Mouse (Mus musculus) embryonic facial prominence, embryonic 15.5 days (tissue): Measurements from ENCODE around the gene Sgpl1. TPM values are rescaled to one million over a fixed set of nuclear protein-coding genes. Genes with fewer than 3 reads are reported as not detected.
"Not testable (repeated sequence)": the region's sequence is repeated elsewhere in the genome, so short reads cannot be mapped to it uniquely, and the experiment has no call there.

Experiments used
- ATAC-seq: fragments of 200-750 bp; cut with Nextera tagmentation; 2 replicates; pipeline ENCODE4 v1.8.0; 2017; ENCODE audit warnings: low read depth, moderate TSS enrichment; ENCODE audit not compliant: insufficient number of reproducible peaks, low FRiP score, low TSS enrichment
- H3K27ac ChIP-seq: fragments of 300-500 bp; sonication (generic); replicated peaks from 2 replicates; pipeline ENCODE4 v1.5.1; 2015; ENCODE audit warnings: mild to moderate bottlenecking, inconsistent platforms
- H3K27me3 ChIP-seq: fragments of 300-500 bp; sonication (generic); 2 replicates; pipeline ENCODE4 v1.6.1; 2015; ENCODE audit warnings: inconsistent platforms
- H3K36me3 ChIP-seq: fragments of 300-500 bp; sonication (generic); 2 replicates; pipeline ENCODE4 v1.6.1; 2015; ENCODE audit warnings: mild to moderate bottlenecking, inconsistent platforms
- H3K4me1 ChIP-seq: fragments of 300-500 bp; sonication (generic); 2 replicates; pipeline ENCODE4 v1.6.1; 2015; ENCODE audit warnings: inconsistent platforms
- H3K4me2 ChIP-seq: fragments of 300-500 bp; sonication (generic); replicated peaks from 2 replicates; pipeline ENCODE4 v1.6.1; 2015; ENCODE audit warnings: mild to moderate bottlenecking, inconsistent platforms
- H3K4me3 ChIP-seq: fragments of 300-500 bp; sonication (generic); replicated peaks from 2 replicates; pipeline ENCODE4 v1.5.1; 2015; ENCODE audit warnings: mild to moderate bottlenecking, inconsistent platforms
- H3K9ac ChIP-seq: fragments of 300-500 bp; sonication (generic); 2 replicates; pipeline ENCODE4 v1.6.1; 2015; ENCODE audit warnings: inconsistent platforms
- H3K9me3 ChIP-seq: fragments of 300-500 bp; sonication (generic); replicated peaks from 2 replicates; pipeline ENCODE4 v1.6.1; 2016; ENCODE audit warnings: inconsistent platforms
- WGBS: fragments of 180-500 bp; shearing (Covaris S2); methylation state at CpG from one replicate; pipeline ENCODE4 v1.1.7; 2015; 5-methylcytosine and 5-hydroxymethylcytosine counted together
- polyA plus RNA-seq: library from polyadenylated mRNA; unstranded; fragments of >200 nt; fragmentation: Nextera tagmentation; extraction: Ambion mirVana; gene quantifications from 2 replicates; pipeline ENCODE4 v1.2.1, GENCODE M21; 2015

Gene Sgpl1
- polyA plus RNA-seq, 1 experiment from 2014 or later, result 66.7 TPM

DNA sequence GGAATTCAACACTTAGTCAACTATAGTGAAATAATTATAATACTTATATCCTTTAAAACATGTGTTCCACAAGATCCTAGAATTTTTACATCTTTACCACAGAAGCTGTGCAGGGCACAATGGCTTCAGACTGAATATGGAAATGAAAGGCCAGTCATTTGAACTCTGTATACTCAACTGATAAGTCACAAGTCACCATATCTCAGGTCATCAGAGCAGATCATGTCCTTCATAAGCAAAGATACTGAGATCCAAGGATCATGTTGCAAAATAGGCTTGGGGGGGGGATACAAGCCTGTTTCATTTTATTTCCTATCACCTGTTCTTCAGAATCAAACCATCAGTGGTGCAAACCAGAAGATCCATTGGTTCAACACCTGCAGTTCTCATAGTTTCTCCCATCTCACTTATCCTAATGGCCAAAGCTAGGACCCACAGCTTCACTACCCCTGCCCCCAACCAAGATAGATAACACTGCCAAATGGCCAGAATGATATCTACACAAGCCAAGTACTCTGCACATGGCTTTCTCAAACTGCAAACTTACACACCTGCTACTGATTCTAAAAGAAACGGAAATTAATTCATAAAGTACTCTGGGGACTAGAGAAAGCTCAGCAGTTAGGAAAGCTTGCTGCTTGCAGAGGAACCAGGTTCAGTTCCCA, 18.7 kb downstream of the Sgpl1 start:
- Histone ChIP-seq H3K4me1 (no peaks in the 10 kb centered on the region), H3K36me3 (peaks cover 7% of the 10 kb centered on the region; the same call in 1 of the 2 replicates), H3K9me3 (no peaks in the 10 kb centered on the region), H3K4me2 (no peak overlapping the region), H3K9ac (no peak overlapping the region), H3K27me3 (no peaks in the 10 kb centered on the region), H3K4me3 (no peak overlapping the region), H3K27ac (no peak overlapping the region)
- no peak for ATAC-seq
- 91% methylated on average over 1 of the region's 1 CpGs for WGBS

DNA sequence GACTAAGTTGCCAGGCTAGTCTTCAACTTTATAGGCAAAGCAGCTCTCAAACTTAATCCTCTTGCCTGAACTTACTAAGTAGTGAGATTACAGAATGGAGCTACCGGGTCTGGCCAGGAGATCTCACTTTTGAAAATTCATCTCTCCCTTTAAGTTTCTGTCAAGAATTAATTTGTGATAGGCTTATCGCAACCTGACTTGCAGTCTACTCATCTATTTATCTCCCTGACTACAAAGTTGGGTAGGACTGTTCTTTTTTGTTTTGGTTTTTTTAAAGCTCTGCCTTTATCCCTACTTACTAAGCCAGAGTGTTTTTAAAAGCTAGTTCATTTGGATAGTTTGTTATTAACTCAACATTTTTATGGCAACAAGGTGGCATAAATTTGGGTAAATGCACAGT, 23.0 kb downstream of the Sgpl1 start:
- Histone ChIP-seq H3K27me3 (no peaks in the 10 kb centered on the region), H3K9me3 (no peaks in the 10 kb centered on the region), H3K4me2 (no peak overlapping the region), H3K27ac (no peak overlapping the region), H3K4me3 (no peak overlapping the region), H3K4me1 (no peaks in the 10 kb centered on the region), H3K9ac (no peak overlapping the region), H3K36me3 (peaks cover 28% of the 10 kb centered on the region)
- WGBS, result 88% methylated on average over 2 of the region's 2 CpGs
- ATAC-seq, result no peak

DNA sequence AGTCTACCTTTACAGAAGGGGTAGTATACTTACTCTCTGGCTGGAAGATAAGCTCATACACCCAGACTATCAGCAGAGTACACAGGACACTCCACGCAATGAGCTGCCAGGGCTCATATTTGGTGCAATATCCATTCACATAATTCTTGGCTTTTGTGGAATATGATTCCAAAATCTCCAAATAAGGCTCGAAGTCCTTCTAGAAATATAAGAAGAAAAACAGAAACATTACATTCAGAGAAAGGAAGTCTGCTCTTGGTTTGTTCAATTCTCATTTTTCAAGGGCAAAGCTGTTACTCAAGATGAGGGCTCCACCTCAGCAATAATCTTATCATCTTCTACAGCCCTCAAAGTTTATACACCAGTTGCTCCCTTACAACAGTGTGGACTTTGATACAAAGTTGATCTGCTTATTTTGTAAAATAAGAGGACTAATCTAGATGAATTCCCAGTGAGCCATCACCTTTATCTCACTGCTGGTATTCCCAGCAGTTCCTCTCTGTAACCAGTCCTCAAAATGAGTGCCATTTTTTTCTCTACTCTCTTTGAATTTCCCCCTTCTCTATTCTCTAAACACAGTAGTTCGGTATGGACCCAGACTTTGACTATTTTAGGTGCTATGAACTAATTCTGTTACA, 24.1 kb downstream of the Sgpl1 start:
- Histone ChIP-seq H3K9me3 (no peaks in the 10 kb centered on the region), H3K27ac (no peak overlapping the region), H3K4me3 (no peak overlapping the region), H3K36me3 (peaks cover 28% of the 10 kb centered on the region), H3K9ac (no peak overlapping the region), H3K4me2 (no peak overlapping the region), H3K4me1 (no peaks in the 10 kb centered on the region), H3K27me3 (no peaks in the 10 kb centered on the region)
- WGBS, result 84% methylated on average over 3 of the region's 3 CpGs
- no peak for ATAC-seq

DNA sequence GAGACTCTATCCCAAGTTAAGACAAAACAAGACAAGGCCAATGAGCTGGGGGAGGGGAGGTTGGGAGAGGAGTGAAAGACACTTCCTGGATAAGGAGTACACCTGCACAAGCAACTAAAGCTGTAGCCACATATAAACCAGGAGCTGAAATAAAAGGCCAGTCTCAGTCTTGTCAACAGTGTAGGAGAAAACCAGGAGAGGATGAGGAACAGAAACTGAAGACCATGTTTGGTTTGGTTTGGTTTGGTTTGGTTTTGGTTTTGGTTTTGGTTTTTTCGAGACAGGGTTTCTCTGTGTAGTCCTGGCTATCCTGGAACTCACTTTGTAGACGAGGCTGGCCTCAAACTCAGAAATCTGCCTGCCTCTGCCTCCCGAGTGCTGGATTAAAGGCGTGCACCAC, 25.8 kb downstream of the Sgpl1 start:
- H3K27me3 ChIP-seq, H3K4me2 ChIP-seq, H3K4me1 ChIP-seq, H3K9me3 ChIP-seq, H3K4me3 ChIP-seq, H3K27ac ChIP-seq, H3K9ac ChIP-seq, ATAC-seq: not testable (repeated sequence)
- WGBS, result 84% methylated on average over 4 of the region's 4 CpGs
- peaks cover 26% of the 10 kb centered on the region for H3K36me3 ChIP-seq

DNA sequence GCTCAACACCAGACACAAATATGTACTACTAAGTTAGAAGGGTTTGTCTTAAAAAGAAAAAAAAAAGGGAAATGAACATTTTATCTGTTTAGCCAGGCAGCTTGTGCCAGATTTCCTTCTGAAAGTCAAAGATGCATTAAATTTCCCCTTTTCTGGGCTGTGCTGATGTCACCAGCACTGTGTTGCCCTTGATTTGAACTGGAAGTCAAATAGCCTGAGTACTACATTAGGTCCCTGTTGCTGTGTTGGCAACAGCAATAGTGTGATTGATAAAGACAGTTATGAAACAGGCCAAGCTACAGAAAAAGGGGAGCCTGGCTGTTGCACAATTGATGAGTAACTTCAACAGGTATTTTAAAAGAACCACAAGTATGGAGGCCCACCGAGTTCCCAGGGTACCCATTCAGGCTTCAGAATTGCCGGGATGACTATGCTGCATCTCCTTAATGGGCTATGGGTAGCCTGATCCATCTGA, 33.2 kb downstream of the Sgpl1 start:
- whole genome bisulfite sequencing, result 95% methylated on average over 2 of the region's 2 CpGs
- no peak overlapping the region for H3K9ac ChIP-seq
- no peaks in the 10 kb centered on the region for H3K27me3 ChIP-seq
- no peak overlapping the region for H3K4me2 ChIP-seq
- H3K36me3 ChIP-seq, result peaks cover 45% of the 10 kb centered on the region
- no peak overlapping the region for H3K27ac ChIP-seq
- H3K9me3 ChIP-seq, result no peaks in the 10 kb centered on the region
- ATAC-seq, result no peak
- no peaks in the 10 kb centered on the region for H3K4me1 ChIP-seq
- H3K4me3 ChIP-seq, result no peak overlapping the region

DNA sequence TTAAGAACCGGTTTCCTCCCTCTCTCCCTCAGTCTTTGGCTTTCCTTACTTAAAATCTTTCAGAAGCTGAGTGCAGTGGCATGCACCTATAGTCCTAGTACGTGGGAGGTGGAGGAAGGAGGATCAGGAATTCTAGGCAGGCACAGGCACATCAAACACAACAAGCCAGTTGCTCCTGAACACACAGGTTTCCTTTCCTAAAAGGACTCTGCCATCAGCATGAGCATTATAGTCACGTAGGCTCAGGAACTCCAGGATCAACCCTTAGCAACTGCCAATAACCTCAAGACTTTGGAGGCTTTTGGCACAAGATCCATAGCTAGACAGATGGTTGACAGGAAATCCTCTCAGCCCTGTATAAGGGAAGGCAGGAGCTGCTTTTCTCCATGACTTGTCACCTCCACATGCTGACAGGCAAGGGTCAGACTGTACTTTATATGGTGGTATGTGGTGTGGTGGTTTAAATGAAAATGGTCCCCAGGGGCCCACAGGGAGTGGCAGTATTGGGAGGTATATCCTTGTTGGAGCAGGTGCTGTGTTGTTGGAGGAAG, 43.9 kb downstream of the Sgpl1 start:
- Histone ChIP-seq H3K27me3 (no peaks in the 10 kb centered on the region), H3K9ac (no peak overlapping the region), H3K4me3 (no peak overlapping the region), H3K36me3 (peaks cover 88% of the 10 kb centered on the region), H3K27ac (no peak overlapping the region), H3K4me2 (no peak overlapping the region), H3K4me1 (no peaks in the 10 kb centered on the region), H3K9me3 (no peaks in the 10 kb centered on the region)
- 86% methylated on average over 3 of the region's 3 CpGs for WGBS
- no peak for ATAC-seq

DNA sequence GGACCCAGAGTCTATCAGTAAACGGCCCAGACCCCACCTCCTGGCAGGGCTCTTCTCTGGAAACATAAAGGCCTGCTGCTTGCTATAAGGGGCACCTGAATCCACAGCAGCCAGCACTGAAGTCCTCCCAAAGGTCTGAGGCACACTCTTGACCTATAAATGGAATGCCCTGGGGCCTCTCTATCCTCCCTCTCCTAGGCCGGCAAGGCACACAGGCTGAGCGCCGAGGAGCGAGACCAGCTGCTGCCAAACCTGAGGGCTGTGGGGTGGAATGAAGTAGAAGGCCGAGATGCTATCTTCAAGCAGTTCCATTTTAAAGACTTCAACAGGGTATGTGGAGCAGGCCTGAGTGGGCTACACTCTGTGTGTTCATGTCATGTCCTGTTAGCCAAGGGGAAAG, 55.6 kb downstream of the Sgpl1 start:
- Histone ChIP-seq H3K4me3 (no peak overlapping the region), H3K4me1 (peaks cover 8% of the 10 kb centered on the region), H3K9me3 (no peaks in the 10 kb centered on the region), H3K36me3 (no peaks in the 10 kb centered on the region), H3K4me2 (no peak overlapping the region), H3K27ac (no peak overlapping the region), H3K27me3 (no peaks in the 10 kb centered on the region), H3K9ac (no peak overlapping the region)
- ATAC-seq, result no peak
- 49% methylated on average over 6 of the region's 6 CpGs for WGBS

DNA sequence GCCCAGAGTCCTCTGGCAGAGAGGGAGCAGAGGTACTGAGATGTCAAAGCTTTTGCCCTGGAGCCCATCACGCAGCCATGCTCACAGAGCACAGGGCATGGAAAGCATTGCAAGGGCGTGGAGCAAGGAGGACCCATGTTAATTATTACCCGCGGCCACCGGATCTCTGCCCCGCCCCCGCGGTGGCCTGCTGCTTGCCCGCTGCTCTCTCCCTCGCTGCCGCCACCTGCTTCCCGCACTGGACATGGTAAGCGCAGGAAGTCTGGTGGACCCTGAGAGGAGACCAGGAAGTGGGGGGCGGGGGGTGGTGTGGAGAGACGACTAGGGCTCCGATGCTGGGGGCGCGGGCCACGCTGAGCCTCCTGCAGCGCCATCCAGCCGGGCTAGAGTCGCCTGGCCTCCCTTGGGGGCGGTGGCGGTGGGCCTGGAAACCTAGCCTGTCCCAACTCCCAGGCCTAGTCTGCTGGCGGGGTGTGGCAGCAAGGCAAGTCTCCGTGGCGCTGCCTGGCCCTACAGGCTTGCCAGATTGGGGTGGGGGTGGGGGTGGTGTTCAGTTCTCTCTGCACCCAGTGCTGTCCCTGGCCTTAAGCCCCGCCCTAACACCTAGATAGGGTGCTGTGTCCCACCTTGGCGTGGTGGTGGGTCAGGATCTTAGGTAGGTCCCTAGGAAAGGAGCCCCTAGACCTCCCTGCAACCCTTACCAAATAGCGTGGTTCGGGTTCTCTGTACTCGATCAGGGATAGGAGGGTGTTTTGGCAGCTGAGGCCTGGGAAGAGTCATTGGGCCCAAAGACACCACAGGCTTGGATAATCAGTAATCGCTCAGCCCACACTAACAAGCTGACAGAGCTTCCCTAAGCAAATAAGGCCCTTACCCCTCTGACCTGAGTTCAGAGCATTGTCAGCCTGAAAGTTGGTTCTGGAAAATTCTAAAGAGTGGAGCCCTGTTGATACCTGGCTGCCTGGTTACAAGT, 58.0 kb downstream of the Sgpl1 start, which contains the start of gene Pcbd1:
TSS of gene Pcbd1 (plus strand) at position 162 of the 973 bp plus-strand sequence.
- Histone ChIP-seq H3K9ac (0 out of 2 replicates have a peak within 1 kb of the TSS, but pooled peaks have one; percentile 21), H3K27me3 (no peaks in the 10 kb centered on the region), H3K27ac (no peak within 1 kb of the TSS), H3K4me2 (peak within 1 kb of the TSS; percentile 72), H3K36me3 (no peaks in the 10 kb centered on the region), H3K4me3 (peak within 1 kb of the TSS; percentile 39), H3K9me3 (no peaks in the 10 kb centered on the region), H3K4me1 (peaks cover 8% of the 10 kb centered on the region)
- ATAC-seq, result peak; percentile 43; the same call in 1 of the 2 replicates
- WGBS, result 11% methylated on average over 32 of the region's 33 CpGs

DNA sequence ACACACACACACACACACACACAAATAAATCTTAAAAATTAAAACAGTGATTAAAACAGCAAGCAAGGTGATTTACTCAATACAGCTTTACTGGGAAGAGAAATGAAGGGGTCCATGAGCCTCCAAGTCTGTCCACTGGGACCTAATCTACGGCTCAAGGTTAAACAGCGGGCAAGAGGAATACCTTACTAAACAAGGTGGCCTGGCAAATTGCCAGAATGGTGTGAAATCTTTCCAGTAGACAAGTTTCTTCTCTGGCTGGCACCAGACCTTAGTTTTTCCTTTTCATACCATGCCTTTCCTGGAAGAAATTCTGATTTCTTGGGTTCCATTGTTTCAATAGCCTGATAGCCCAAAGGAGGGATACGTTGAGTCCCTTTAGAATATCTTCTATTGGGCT, 59.0 kb downstream of the Sgpl1 start:
- Histone ChIP-seq H3K9me3 (no peaks in the 10 kb centered on the region), H3K4me3 (no peak overlapping the region), H3K27me3 (no peaks in the 10 kb centered on the region), H3K4me1 (peaks cover 8% of the 10 kb centered on the region), H3K27ac (no peak overlapping the region), H3K9ac (no peak overlapping the region), H3K36me3 (no peaks in the 10 kb centered on the region), H3K4me2 (no peak overlapping the region)
- 77% methylated on average over 3 of the region's 3 CpGs for WGBS
- no peak for ATAC-seq

DNA sequence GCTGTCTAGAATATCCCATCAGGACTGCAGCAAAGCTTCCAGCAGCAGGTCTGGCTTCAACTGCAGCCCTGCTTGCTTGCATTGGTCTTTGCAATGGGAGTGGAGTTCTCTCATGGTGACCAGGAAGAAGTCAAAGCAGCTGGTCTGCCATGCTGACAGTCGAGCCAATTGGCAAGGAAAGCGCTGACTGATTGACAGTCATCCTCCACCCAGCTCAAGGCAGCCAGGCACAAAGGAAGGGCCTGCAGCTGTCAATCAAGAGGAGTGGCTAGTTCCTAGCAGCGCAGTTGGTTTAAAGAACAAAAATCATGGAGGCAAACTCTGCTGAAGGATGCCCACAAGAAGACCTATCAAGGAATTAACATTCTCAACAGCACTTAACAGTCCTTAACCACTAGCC, 61.0 kb downstream of the Sgpl1 start:
- no peaks in the 10 kb centered on the region for H3K27me3 ChIP-seq
- H3K9ac ChIP-seq, result no peak overlapping the region
- H3K36me3 ChIP-seq, result no peaks in the 10 kb centered on the region
- no peak overlapping the region for H3K4me2 ChIP-seq
- H3K9me3 ChIP-seq, result no peaks in the 10 kb centered on the region
- no peak overlapping the region for H3K27ac ChIP-seq
- ATAC-seq, result no peak
- H3K4me1 ChIP-seq, result peaks cover 8% of the 10 kb centered on the region
- no peak overlapping the region for H3K4me3 ChIP-seq
- 31% methylated on average over 3 of the region's 3 CpGs for WGBS

DNA sequence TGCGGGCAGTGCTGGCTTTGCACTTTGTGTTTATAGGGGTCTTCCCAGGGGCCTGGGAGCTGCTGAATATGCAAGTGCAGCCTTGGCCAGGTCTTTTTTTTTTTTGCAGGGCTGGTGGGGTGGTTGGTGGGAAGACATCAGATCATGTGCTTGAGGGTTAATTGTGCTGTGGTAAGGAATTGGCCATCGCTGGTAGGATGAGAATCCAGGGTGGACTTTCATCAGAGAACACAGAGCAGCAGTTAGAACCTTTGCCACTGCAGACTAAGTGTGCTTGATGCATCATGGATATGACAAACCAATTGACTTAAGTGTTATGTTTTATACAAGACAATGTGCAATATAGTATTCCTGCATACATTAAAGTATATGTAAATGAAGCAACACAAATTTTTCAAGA, 62.1 kb downstream of the Sgpl1 start:
- Histone ChIP-seq H3K36me3 (no peaks in the 10 kb centered on the region), H3K27ac (no peak overlapping the region), H3K4me2 (no peak overlapping the region), H3K9me3 (no peaks in the 10 kb centered on the region), H3K4me3 (no peak overlapping the region), H3K4me1 (peaks cover 12% of the 10 kb centered on the region), H3K27me3 (no peaks in the 10 kb centered on the region), H3K9ac (no peak overlapping the region)
- no peak for ATAC-seq
- WGBS, result 78% methylated on average over 2 of the region's 2 CpGs
